Mouse (Mus musculus): ENCODE results near the gene Bicdl1. TPM values are rescaled to one million over a fixed set of nuclear protein-coding genes. Genes with fewer than 3 reads are reported as not detected.

Bicdl1 gene
- total RNA-seq, 2 experiments from 2014 or later = 99.5 to 99.8 TPM

DNA sequence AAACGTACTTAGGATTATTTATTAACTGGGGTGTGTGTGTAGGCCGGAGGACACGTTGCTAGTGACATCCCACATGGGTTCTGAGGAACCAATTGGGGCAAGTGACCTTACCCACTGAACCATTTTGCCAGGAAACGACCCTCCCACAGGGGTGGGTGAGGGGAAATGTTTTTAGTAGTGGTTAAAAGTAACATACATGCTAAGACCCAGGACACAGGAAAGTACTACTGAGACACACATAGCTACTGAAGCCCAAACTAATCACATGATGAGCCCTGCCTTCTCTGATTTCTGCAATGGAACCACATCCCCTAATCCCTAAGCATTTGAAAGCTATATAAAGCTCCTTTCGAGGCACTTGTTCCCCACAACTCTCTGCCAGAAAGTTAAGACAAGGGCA lies 1.1 kb downstream of the Bicdl1 start:
- no peak for DNase-seq (ENCODE audit: low spot score in 2 of 2)

DNA sequence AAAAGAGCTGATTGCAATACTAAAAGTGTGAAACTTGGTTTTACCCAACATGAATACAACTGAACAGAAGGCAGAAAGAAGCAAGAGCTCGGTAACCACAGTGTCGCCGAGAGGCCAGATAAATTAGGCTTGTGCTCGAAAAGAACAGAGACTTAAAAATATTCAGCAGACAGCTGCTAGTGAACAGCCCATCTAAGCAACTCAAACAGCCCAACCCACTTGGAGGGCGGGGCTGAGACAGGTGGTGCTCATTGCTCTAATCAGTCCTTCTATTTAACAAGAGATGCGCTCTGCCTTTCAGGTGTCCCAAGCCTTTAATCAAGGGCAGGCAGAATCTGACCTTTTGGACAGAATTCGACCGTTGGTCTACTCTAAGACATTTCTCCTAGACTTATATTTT lies 4.8 kb downstream of the Bicdl1 start:
- DNase-seq (ENCODE audit: low spot score in 2 of 2) = no peak

DNA sequence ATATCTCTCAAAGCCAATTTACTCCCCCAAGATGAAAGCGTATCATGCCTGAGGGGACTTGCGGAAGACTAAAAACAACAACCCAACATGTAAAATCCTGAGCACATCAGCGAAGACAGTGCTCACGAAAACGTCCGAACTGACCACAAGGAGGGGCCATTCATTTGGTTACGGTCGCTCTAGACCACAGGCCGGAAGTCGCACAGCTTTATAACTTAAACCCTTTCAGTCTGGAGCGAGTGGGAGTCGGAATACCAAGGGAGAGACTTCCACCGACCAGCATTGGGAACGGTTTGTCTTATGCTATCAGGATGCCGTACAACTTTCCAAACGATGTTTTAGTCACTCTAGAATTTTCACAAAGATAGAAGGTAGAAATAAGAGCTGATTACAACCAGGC lies 5.4 kb downstream of the Bicdl1 start:
- DNase-seq (ENCODE audit: low spot score in 2 of 2) = no peak

DNA sequence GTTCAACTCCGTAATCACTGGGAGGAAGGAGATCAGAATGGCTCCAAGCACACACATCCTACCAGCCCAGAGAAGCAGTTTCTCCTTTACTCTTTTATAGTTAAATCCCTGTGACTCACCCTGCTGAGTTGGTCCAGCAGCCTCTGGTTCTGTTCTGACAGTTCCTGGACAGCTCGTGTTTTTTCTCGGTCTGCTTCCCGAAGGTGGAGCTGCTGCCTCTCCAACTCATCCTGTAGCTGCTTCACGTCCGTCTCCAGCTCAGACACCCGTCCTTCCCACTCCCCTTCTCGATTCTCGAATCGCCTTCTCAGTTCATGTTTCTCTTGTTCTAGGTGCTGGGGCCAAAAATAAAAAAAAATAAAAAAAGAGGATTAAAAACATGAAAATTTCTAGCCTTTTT lies 7.0 kb downstream of the Bicdl1 start:
- no peak for DNase-seq (ENCODE audit: low spot score in 2 of 2)

DNA sequence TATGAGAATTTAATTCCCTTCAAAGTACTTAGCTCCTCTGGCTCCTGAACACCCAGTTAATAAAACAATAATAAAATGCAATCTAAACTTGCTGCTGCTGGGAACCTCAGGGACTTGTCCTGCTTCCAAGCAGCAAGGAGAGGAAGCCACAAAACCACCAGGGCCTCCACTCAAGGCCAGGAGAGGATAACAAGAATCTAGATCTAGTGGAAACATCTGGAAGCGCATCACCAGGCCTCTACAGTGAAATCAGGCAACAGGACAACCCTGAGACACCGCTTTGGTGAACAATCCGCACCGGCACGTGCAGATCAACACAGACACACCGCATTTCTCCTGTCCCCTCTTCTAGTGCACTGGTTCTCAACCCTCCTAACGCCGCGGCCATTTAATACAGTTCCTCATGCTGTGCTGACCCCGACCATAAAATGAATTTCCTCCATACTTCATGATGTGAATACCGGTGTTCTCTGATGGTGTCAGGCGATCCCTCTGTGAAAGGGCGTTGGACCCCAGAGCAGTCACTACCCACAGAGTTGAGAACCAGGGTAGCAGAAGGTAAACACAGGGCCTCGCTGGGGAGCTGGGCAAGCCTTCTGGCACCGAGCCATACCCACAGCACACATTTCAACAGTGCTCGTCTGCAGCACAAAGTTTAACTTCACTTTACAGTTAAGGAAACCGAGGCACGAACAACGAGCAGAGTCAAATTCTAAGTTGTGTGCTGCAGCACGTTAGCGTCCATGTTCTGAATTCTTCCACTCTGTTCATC lies 9.0 kb downstream of the Bicdl1 start:
- no peak for DNase-seq (ENCODE audit: low spot score in 2 of 2)

DNA sequence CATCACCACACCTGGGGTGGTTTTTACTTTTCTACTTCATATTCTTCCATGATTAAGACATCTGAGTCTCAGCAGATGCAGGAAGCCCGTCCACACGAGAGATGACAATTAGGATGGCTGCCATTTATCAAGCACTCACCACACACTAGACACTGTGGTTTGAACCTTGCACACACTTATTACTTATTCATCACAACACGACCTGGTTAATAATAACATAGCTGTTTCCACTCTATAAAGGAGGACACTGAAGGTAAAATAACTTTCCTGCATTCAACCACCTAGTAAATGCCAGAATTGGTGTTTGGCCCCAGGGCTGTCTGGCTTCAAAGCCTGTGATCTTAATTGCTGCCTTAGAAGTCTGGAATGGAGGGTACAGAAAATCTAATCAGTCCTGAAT lies 10.7 kb downstream of the Bicdl1 start:
- no peak for DNase-seq (ENCODE audit: low spot score in 2 of 2)

DNA sequence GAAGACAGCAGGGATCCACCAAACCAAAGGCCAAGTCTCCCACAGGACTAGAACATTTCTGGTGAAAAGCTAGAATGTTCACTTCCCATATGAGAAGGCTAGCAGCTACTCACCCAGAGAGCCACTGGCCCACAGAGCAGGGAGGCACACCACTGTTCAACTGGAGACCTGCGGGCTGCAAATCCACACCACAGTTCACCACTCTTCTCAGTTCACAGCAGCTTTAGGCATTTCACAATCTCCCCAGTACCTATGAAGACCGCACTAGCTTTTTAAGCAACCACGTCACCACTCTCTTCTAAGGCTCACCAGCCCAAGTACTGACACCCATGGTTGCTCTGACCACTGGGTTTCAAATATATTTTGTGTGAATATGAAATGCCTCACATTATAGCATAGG lies 13.7 kb downstream of the Bicdl1 start:
- DNase-seq (ENCODE audit: low spot score in 2 of 2) = no peak

DNA sequence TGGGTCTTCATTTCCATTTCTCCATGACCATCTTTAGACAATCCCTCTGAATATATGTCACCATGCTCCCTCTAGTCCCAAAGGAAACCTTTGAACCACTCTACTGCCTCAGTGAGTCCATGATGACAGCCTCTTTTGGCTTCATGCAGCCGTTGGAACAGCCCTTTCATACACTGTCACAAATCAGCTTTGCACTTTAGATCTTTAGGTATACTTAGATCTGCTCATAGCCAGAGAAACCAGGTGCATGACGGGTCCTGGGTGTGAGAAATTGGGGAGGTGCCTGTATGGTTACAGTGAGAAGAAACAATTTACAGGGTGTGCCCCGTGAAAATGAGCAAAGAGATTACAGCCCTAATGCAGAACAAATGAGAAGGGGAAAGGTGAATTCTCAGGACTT lies 14.3 kb downstream of the Bicdl1 start:
- no peak for DNase-seq (ENCODE audit: low spot score in 2 of 2)

DNA sequence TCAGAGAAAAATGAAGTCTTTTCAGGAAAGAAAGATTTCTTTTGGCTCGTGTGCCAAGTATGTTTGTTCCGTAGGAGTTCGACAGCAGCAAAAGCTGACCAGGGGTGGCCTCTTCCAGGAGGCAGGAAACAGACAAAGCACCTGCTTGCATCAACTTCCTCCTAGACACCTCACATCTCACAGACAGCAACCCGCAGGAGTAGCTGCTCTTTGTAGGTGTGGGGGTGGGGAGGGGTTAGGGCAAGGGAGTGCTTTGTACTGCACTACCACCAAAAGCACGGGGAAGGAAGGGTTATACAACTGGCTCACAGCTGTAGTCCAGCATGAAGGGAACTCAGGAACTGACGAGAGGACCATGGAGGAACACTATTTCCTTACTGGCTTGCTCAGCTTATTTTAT lies 15.0 kb downstream of the Bicdl1 start:
- DNase-seq (ENCODE audit: low spot score in 2 of 2) = no peak

DNA sequence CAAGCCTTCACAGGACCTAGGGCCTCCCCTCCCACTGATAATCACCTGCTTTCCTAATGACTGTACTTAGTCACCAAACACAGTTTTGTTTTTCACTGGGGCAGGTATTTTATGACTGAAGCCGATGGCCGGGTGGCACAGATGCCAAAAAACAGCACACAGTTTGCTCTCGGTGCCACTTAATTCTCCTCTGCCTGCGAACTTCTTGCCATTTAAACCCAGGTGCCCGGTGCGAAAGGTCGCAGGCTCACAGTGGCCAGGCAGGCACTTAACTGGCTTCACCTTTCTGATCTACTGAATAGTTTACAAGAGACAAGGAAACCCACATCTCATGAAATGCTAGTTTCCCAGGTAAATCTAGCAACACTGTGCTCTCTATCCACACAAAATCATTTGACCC lies 16.7 kb downstream of the Bicdl1 start:
- no peak for DNase-seq (ENCODE audit: low spot score in 2 of 2)

DNA sequence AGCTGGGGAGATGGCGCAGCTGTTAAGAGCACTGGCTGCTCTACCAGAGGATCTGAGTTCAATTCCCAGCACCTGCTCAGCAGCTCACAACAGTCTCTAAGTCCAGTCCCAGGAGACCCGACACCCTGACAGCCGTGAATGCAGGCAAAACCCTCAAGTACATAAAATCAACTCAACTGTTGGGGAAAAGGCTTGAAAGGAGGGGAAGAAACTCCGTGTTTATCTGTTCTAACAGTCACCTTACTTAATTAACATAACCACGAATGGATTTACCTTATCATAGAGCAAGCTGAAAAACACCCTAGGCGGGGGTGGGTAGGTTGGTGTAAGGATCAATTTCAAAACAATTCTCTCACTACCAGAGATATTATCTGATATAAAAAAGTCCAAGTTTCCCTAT lies 18.9 kb downstream of the Bicdl1 start:
- no peak for DNase-seq (ENCODE audit: low spot score in 2 of 2)

DNA sequence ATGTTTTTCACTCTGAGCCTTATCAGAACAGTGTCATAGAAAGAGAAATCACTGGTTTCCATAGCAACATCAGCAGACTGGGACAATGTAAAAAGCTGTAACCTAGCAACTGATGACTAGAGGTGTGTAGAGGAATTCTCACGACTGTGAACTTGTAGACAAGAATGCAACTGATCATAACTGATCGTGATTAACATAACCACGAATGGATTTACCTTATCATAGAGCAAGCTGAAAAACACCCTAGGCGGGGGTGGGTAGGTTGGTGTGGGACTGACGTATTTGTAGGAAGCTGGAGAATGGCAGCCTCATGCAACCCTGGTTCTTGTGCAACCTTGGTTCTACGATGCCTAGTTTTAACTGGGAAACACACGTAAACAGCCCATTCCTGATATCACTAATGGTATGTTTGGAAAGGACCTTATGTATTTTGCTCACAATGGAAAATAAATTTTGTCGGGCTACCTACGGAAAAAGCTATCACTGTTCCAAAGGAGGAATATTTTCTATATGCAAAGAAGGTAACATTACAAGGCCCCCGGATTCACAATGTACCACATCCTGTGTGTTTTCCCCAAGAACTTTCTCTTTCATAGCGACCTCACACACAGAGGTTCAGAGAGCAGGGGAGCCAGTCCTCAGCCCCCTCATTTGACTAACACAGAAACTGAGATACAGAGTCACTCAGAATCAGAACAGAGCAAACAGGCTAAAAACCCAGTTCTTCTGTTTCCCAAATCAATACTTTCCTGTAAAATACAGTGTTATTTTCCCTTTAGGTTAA lies 19.6 kb downstream of the Bicdl1 start:
- DNase-seq (ENCODE audit: low spot score in 2 of 2) = no peak

DNA sequence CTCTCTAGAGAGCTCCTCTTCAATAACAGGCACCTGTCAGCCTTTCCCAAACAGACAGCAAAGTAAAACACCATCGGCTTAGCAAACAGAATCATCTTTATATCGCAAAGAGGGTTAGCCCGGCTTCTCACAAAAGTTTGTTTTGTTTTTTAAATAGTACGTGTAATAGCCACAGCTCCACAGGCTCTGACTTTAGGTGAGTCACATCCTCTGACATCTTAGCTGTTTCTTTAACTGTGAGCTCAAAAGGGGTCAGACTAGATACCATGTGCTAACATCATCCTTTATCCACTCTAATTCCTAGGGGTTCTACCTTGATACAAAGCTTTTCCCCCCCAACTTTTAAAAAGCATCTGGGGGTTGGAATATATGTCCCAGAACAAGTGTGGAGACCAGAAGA lies 21.2 kb downstream of the Bicdl1 start:
- no peak for DNase-seq (ENCODE audit: low spot score in 2 of 2)

DNA sequence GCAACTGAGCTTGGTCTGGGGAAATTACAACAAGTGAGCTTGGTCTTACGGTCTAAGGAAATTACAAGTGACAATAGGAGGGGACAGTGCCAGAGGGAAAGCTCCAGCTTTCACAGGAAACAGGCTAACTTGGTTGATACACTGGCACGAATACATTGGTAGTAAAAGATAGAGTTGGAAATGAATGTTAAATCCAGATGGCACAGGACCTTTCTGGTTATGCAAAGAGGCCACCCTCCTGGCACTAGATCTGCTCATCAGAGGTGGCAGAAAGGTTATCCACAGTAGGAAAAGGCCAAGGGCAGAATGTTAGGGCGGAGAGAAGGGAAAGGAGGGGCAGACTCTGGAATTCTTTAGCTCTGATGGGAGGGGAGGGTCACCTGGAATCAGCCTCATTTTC lies 22.5 kb downstream of the Bicdl1 start:
- DNase-seq (ENCODE audit: low spot score in 2 of 2) = no peak

DNA sequence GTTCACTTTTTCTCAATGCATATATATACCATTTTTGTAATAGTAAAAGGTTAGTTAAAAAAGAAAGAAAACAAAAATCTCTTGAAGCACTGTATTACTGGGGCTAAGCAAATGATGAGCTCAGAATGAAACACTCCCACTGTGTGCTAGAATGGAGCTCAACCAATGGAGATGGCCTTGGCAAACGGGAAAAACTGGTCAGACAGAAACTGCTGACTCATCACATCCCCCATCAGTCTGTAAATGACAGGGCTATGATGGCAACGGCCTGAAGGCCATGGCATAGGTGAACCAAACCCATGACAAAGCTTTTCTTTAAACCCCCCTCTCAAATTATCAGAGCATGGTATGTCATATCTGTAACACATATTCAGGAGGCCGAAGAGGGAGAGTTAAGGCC lies 29.4 kb downstream of the Bicdl1 start:
- DNase-seq (ENCODE audit: low spot score in 2 of 2) = no peak

DNA sequence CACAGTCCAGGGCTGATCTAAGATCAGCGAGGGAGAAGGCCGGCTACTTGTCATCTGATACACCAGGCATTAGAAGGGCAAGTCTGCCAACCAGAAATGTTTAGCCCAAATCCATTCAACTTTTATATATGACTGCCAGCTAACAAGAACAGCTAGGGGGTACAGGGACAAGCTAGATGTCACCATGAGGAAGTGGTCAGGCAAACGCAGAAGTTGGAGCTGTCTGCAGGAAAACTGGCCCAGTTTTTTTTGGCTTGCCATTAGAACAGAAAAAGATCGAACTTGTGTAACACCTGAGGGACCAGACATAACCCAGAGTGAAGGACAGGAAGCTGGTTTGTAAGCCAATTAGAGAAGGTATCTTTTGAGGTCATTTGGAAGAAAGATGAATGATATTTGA lies 30.2 kb downstream of the Bicdl1 start:
- no peak for DNase-seq (ENCODE audit: low spot score in 2 of 2)

DNA sequence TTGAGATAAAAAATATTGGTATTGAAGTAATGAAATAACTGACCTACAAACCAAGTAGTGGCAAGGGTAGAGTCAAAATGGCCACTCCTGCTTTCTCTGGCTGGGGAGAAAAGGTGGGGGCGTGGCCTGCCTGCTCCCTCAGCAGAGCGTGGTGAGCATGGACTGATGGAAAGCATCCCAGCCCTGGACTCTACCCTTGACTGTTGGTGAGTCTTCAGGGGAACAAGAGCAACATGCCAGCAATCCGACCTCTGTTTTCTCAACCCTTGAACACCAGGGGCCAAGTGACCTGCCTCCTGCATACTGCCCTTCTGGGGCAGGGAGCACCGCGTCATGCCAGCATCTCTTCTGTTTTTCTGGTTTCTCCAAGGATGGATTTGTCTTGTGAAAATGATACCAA lies 34.6 kb downstream of the Bicdl1 start:
- no peak for DNase-seq (ENCODE audit: low spot score in 2 of 2)

DNA sequence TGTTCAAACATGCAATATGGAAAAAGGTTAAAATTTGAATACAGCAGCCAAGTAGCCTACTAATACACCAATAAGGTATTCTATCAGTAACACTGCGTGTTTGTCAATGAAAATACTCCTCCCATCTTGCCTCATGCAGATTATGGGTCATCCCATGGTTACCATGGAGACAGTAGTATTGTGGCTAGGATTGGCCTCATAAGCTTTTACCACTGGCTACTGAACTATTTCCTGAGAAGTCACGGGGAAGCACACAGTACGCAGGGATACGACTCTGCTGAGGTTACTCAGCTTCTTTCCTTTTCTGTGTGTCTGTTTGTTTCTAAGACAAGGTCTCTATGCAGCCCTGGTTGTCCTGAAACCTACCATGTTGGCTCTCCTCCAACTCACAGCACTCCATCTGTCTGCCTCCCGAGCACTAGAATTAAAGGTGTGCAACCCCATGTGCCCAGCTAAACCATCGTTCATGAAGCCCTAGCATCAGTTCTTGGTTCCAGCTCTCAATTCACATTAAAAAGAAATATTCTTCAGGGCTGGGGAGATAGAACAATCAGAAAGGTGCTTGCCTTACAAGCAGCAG lies 36.1 kb downstream of the Bicdl1 start:
- DNase-seq (ENCODE audit: low spot score in 2 of 2) = peak in 1 of 2 experiments; percentile 14

DNA sequence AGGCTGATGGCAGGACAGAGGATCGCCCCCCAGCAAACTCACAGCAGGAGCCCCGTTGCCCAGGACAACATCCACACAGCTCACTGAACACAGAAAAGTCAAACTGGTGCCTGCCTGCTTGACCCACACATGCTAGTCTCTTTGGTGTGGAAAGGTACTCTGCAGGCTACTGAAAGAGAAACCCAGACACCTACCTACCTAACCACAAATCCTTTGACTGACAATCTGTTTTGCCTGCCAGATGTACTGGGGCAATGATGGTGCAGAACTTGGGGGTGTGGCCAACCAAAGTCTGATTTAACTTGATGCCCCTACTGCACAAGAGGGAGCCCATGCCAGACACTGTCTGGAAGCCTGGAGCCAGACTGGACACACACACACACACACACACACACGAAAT lies 38.1 kb downstream of the Bicdl1 start:
- DNase-seq (ENCODE audit: low spot score in 2 of 2) = no peak

DNA sequence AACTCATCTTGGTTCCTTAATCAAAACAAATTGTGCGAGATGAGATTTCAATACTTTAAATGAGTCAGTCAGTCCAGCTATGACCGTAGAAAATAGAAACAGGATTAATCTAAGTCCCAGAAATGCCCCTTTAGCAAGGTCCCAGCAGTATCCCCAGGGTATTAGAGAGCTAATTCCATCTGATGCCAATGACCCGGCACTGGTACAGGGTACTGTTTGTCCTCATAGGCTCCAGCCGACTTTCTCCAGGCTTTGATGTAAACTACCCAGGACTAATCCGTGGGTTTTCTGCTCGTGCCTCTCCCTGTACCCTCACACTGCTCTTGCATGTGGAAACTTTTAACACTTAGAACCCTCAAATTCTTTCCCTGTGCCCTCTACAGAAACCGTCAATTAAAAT lies 44.7 kb downstream of the Bicdl1 start:
- DNase-seq (ENCODE audit: low spot score in 2 of 2) = no peak

DNA sequence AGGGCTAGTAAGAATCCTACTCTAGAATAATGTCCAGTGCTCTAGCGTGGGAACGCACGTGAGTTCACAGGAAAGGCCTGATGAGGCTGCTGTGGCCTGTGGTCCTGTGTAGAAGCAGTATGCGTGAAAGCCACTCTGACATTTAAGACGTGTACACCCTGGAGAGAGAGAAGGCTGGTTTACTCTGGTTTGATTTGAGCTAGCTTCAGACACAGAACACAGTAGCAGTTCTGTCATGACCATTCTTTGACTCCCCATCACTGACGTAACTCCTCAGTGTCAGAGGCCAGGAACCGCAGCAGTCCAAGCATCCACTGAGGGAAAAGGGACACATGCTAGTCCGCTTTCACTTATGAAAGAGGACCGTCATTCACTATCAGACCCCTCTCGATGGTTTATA lies 46.3 kb downstream of the Bicdl1 start:
- DNase-seq (ENCODE audit: low spot score in 2 of 2) = no peak

DNA sequence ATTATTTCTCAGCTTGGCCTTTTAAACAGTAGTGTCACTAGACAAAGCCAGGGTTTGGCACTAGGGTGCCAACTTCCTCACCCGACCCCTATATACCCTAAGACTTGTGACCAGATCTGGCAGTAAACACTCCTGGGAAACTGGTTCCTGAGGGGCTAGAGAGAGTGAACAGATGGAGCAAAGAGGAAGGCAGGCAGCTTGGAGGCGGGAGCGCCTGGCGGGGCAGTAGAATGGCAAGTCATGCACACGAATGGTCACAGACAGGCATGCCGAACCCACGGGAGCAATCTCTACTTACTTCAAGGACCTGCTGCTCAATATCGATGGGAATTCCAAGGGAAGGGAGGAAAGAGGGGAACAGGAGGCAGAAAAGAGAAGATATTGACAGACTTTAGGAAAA lies 59.6 kb downstream of the Bicdl1 start:
- DNase-seq (ENCODE audit: low spot score in 2 of 2) = no peak

DNA sequence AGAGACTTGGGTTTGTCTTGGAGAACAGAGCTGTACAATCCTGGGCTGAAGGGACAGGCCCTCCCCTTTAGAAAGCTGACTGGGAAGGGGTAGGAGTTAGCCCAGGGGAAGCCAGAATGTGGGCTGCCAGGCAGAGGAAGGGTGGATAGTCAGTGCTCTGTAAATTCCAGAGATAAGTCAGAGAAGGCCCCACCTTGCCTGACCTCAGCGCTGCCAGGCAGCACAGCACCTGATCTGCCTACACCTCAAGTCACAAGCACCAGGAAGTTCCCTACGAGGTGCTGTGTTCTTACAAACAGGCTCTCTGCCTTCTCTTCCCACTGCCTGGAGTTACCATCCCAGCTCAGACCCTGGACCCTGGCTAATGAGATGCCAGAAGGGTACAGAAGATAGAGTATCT lies 61.0 kb downstream of the Bicdl1 start:
- DNase-seq (ENCODE audit: low spot score in 2 of 2) = no peak
